Mouse (Mus musculus) kidney, adult 2 months (tissue): ENCODE results near the gene Numb.

Experiments used
- CTCF ChIP-seq: fragments of 200-500 bp; conservative IDR thresholded peaks from 2 replicates; pipeline ENCODE4 v1.5.1; 2011; ENCODE audit warnings: low read depth, mild to moderate bottlenecking, control low read depth, low read length, moderate library complexity, mixed read lengths; ENCODE audit not compliant: insufficient read depth, insufficient read length
- POLR2A ChIP-seq: fragments of 200-500 bp; IDR thresholded peaks from one replicate; pipeline ENCODE4 v1.6.1; 2011; ENCODE audit warnings: low read depth, low read length, control low read depth

DNA sequence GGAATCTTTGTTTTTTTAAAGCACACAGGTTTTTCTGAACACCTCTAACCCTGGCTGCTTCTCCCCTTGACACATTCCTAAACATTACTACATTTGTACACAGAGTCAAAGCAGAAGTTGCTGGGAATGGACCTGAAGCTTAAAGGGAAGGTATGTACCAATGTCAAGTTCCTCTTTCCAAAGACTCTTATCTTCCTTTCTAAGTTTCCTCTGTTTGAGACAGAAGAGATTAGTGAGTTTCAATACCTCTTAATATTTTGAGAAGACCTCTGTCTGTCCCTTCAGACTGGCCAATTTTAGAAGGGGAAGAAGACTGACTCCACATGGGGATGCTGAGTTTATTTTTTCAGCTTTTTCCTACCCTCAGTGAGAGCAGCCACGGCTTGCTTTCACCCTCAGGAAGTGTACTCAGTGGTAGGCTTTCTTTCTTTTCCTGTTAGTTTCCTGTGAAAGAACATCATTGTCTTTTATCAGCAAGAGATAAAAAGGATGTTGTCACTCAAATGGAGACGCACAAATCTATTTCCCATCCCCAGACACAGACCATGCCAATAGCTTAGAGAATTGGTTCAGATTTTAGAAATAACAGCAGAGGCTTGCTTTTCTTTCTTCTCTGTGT lies 7.6 kb upstream of the Numb start:
- no peak for TF ChIP-seq CTCF
- no peak for TF ChIP-seq POLR2A
